Mouse (Mus musculus): Measurements from ENCODE around the gene Psg16.
A peak's percentile ranks its signal among the peaks of the same experiment; 100 is the strongest.
"Not testable (repeated sequence)": the region's sequence is repeated elsewhere in the genome, so short reads cannot be mapped to it uniquely, and the experiment has no call there.

Psg16 gene

DNA sequence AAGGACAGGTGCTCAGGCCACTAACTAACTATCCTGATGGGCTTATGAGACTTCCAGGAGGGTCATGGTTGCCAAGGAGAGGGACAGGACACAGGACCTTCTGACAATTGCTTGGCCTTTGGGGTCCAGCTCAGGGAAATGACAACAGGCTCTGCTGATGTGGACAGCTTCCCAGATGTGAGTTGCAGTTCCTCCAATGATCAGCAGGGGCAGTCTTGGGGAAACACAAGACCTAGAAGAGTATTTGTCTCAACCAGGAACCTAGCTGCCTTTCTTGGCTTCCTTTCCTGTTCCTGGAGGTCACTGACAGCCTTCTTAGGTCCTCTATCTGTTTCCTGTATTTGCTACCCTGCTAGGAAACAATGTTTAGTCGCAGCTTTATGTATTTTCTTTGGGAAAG, 17.4 kb downstream of the Psg16 start:
- DNase-seq (ENCODE audit: low read depth): peak; percentile 44

DNA sequence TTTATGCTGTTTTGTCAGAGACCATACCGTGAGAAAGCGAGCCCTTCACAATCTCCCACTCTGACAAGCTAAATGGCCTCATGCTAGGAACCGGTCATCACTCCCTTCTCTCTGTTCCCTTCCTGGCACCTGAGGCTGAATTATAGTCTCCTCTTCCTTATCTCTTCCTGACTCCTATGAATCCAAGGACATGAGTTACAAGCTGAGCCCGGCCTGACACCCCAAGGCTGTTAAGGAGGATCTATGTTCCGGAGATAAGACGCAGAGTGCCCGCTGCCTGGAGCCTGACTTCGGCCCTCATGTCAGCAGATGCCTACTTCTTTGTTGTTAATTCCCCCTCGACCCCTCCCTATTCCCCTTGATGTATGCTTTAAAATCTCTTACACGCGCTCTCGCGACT, 27.8 kb downstream of the Psg16 start:
- not testable (repeated sequence) for DNase-seq (ENCODE audit: low read depth)

DNA sequence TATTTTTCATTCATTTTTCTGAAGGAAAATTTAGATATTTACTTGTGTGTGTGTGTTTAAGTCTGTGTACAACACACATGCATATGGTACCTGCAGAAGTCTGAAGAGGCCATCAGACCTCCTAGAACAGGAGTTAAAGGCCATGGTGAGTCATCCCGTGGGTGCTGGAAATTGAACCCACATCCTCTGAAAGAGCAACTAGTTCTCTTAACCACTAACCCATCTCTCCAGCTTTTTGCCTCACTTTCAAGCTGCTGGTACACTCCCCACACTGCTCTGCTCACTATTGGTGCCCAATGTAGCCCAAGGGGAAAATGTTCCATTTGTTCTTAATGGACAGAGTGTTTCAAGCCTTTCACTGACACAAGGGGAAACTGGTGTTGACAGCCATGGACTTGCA, 61.5 kb downstream of the Psg16 start:
- DNase-seq (ENCODE audit: low read depth): no peak

DNA sequence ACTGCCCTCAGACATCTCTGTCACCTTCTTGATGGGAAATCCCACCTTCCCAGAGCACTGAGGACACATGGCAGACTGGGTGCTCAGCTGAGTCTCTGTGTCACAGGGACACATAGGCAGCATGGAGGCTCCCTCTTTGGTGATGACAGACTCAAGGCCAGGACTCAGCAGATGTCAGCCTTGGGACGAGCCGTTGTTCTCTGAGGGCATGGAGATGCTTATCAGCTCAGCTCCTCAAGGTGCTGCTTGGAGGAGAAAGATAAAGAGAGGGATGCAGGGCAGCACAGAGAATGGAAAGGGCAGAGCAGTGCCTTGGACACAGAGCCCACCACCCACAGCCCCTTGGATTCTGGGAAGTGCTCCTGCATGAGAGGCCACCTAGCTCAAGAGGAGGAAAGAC, 76.1 kb downstream of the Psg16 start, which contains the start of gene Ceacam3:
Gene Ceacam3, plus strand, starts transcription at position 352 of the 400 bp plus-strand sequence.
- no peak for DNase-seq (ENCODE audit: low read depth)

DNA sequence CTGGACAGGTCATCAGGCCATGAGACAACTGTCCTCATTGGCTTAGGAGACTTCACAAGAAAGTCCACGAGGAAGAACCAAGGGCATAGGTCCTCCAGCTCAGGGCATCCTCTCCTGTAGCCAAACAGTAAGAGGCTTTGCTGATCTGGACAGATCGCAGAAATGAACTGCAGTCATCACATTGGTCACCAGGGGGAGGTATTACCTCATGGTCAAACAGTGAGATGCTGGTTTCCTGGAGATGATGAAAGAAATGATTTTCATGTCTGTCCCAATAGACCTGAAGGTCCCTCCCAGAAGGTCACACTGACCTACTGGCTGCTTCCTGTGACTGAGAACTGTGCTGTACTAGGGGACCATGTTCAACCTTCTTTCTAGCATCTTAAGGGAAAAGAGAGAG, 81.8 kb downstream of the Psg16 start:
- DNase-seq (ENCODE audit: low read depth): peak; percentile 45

DNA sequence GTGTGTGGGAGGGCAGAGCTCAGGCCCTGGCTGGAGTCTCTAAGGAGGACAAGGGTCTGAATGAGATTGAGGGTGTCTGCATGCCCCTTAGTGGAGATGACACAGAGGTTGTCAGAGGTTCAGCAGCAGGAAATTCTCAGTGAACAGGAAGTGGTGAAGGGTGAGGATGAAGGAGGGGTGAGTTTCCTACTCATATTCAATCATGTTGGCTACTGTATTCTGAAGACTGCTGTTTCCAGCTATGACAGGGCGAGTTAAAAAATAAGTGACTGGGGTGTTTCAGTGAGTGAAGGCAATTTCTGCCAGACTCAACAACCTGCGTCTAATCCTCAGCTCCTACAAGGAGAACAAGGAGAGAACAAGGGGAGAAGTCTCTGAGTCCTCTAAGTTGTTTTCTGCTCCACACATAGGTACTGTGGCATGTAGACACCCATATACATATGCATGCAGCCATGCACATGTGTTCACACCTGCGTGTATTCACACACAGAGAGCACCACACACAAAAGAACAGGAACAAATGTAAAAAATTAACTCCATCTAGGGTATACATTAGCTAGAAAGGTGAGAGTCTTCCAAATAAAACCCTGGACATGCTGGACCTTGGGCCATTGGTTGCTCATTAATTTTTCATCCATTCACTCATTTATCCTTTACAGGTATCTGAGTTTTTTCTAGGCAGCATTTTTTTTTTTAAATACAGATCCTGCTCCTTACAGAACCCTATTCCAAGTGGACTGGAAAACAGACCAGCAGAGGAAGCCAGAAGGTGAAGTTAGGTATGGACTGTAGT, 83.2 kb downstream of the Psg16 start:
- DNase-seq (ENCODE audit: low read depth): no peak

DNA sequence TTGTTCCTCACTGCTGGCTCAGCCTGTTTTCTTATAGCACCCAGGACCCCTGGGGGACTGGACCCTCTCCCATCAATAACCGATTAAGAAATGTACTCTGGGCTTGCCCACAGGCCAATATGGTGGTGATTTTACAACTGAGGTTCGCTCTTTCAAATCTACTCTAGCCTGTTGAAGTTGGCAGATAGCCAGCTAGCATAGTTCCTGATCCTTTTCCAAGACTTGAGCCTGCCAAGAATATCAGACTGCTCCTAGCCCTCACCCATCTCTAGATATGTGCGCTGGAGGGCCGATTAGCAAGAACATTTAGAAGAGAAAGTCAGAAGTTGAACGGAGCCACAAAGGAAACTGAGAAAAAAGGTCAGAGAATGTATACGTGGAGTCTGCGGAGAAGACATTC, 85.2 kb downstream of the Psg16 start:
- no peak for DNase-seq (ENCODE audit: low read depth)

DNA sequence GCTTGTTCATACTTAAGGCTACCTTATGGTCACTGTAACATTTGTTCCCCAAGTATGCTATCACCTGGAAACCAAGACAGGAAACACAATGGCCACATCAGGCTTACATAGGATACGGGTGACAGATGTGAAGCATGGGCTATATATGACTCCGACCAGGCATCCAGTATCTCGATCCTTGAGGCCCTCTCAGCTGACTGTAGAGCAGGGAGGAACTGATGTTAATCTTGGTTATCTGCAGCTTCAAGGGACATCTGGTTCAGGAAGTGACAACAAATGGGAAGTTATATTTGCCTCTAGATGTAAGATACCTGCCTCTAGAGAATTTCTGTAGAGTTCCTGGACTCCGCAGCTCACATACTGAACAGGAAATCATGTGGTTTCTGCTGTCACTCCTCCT, 98.0 kb downstream of the Psg16 start:
- no peak for DNase-seq (ENCODE audit: low read depth)

All from naive thymus-derived CD4-positive, alpha-beta T cell, adult 2 months (primary cell).